Mouse (Mus musculus) spleen, postnatal 36 days (tissue): ENCODE measurements around the gene Rab11a.
"Not testable (repeated sequence)": the region's sequence is repeated elsewhere in the genome, so short reads cannot be mapped to it uniquely, and the experiment has no call there.

ENCODE experiments used
- DNase-seq, 2 experiments: peaks; one replicate each; pipeline ENCODE4 v3.0.0; 2022; ENCODE audit warnings: low spot score in 2 of 2, mixed read lengths in 1 of 2

Rab11a gene

GRCm38 (mm10) chr9:64742453-64742852 lies 4.9 kb upstream of the Rab11a start:
- DNase-seq: peak; percentile 27 to 36

- DNase-seq: no peak
Measured at GRCm38 (mm10) chr9:64739001-64739400, 1.4 kb upstream of the Rab11a start.

- peak; percentile 28 to 60 for DNase-seq
Measured at GRCm38 (mm10) chr9:64736639-64737405, 736 bp downstream of the Rab11a start.

GRCm38 (mm10) chr9:64736076-64736638 lies 1.4 kb downstream of the Rab11a start:
- no peak for DNase-seq

GRCm38 (mm10) chr9:64734992-64735391 lies 2.6 kb downstream of the Rab11a start:
- not testable (repeated sequence) for DNase-seq

- no peak for DNase-seq
Measured at GRCm38 (mm10) chr9:64734166-64734565, 3.4 kb downstream of the Rab11a start.

- DNase-seq: no peak
Measured at GRCm38 (mm10) chr9:64731029-64731560, 6.5 kb downstream of the Rab11a start.

DNA sequence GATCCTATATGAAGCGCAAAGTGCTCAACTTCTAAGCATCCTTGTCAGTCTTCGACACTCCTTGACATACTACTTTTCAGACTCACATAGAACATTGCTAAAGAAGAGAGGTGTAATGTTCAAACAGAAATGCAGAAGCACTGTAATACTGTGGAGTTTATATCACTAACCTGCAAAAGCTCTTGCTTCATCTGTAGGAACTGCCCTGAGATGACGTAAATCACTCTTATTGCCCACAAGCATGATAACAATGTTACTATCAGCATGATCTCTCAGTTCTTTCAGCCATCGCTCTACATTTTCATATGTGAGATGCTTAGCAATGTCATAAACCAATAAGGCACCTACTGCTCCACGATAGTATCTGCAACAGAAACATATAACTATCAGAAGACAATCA lies 11.1 kb downstream of the Rab11a start:
- DNase-seq: no peak

- no peak for DNase-seq
Measured at GRCm38 (mm10) chr9:64719526-64720163, 17.9 kb downstream of the Rab11a start.

DNA sequence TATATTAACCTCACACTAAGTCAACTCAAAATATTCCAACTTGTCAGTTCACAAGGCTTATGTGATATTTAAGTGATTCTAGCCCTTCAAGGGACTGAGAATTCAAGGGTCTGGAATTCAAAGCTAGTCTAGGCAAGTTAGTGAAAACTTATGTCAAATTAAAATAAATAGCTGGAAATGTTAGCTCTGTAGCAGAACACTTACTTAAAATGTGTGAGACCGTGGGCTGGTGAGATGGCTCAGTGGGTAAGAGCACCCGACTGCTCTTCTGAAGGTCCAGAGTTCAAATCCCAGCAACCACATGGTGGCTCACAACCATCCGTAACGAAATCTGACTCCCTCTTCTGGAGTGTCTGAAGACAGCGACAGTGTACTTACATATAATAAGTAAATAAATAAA lies 27.3 kb downstream of the Rab11a start:
- DNase-seq: not testable (repeated sequence)

GRCm38 (mm10) chr9:64704073-64704840 lies 33.3 kb downstream of the Rab11a start:
- no peak for DNase-seq

DNA sequence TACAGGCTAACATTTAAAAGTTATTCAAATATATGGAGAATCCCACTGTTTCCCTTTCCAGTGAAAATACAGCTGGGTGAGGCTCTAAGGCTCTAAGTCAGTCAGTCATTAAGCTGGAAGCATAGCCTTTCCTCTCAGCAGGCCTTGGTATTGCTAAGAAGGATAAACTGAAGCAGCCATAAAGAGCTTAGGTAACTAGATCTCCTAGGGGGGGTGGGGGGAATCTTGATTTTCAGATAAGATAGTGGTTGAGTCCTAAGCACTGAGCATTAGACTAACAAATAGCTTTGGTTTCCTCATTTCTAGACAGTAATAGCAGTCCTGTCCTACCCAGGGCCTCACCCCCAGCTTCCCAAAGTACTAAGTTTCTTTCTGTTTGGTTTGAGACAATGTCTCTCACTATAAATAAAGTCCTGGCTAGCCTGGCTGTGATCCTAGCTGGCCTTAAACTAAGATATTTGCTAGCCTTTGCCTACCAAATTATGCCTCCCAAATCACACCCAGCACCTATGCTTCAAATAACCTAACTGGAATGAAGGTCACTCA lies 34.1 kb downstream of the Rab11a start:
- no peak for DNase-seq

DNA sequence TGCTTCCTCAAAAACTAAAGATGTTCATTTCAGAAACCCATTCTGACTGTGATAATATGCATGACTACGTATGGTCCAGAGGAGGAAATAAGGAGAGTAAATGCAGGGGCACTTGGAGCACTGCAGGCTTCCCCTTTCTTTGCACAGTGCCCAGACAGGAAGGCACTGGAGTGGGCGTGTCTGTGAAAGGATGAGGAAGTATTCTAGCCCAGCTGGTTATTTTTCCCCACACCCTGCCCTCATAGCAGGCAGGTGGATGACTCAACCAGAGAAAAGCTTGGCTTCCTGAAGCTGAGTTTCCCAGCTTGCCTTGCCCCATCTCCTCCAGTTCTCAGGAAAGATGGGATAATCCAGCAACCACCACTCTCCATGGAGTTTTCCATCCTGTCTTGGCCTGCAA lies 34.6 kb downstream of the Rab11a start:
- DNase-seq: peak; percentile 65 to 77

GRCm38 (mm10) chr9:64702391-64702790 lies 35.2 kb downstream of the Rab11a start:
- DNase-seq: no peak

DNA sequence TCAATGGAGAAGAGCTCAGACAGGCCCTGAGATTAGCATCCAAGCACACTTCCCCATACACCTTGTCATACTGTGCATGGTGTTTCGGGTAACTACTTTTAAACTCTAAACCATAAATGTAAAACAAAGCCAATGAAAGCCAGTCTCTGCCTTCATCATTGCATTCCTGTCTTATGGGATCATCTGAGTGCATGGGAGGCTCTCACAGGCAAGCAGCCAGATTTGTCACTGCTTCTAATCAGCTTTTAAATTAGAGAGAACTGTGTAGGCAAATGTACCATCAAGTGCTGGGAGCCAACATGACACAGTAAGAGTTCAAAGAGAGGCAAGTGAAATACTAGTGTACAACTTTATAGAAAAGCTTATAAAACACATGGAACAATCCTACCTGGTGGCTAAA lies 35.9 kb downstream of the Rab11a start:
- DNase-seq: no peak

- DNase-seq: no peak
Measured at GRCm38 (mm10) chr9:64700451-64701311, 36.9 kb downstream of the Rab11a start.

GRCm38 (mm10) chr9:64698586-64698985 lies 39.0 kb downstream of the Rab11a start:
- no peak for DNase-seq

GRCm38 (mm10) chr9:64697677-64698076 lies 39.9 kb downstream of the Rab11a start:
- no peak for DNase-seq

DNA sequence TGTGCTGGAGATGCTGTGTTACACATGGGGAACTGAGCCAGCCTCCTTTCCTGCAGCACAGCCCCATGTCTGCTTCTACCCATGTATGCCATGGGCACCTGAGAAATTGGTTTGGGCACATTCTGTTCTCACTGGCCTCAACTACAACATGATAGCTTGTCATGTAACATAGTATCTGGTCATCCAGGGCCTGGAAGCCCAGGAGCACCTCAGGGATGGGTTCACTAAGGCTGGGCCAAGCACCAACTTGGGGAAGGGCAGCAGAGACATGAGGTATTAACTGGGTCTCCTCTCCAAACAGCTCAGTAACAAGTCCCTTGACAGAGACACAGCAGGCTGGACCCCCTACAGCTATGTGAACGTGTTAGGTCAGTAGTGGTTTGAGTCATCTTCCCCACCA lies 40.6 kb downstream of the Rab11a start:
- DNase-seq: no peak

GRCm38 (mm10) chr9:64696404-64696803 lies 41.2 kb downstream of the Rab11a start:
- no peak for DNase-seq

GRCm38 (mm10) chr9:64695266-64695665 lies 42.3 kb downstream of the Rab11a start:
- no peak for DNase-seq
